Mouse (Mus musculus): Measurements from ENCODE around the gene Fyco1. TPM values are rescaled to one million over a fixed set of nuclear protein-coding genes. Genes with fewer than 3 reads are reported as not detected.
"Not testable (repeated sequence)": the region's sequence is repeated elsewhere in the genome, so short reads cannot be mapped to it uniquely, and the experiment has no call there.

Fyco1 gene
- polyA plus RNA-seq, 1 experiment from 2014 or later: 8.5 TPM

DNA sequence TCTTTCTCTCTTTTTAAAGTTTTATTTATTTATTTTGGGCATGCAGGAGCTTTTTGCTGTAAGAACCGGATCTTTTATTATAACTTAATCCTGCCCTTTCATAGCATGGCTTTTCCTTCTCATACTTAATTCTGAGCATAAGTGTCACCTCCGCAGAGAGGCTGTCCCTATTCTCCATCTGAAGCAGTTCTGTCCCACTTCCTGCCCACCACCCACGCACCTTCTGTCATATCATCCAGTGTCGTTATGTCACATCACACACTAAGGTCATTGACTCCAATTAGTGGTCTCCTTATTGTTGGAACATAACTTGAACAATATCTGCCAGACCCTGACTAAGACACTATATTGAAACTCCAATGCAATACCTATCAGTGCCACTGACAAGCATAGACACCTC lies 93.1 kb downstream of the Fyco1 start:
- no peaks in the 10 kb centered on the region for H3K36me3 ChIP-seq
- DNase-seq (ENCODE audit: low spot score): no peak
- no peaks in the 10 kb centered on the region for H3K9me3 ChIP-seq
- H3K4me1 ChIP-seq (replicated peaks): no peaks in the 10 kb centered on the region
- 88% methylated on average over 4 of the region's 4 CpGs for WGBS
- H3K27ac ChIP-seq: no peak overlapping the region
- no peak overlapping the region for H3K4me3 ChIP-seq
- no peaks in the 10 kb centered on the region for H3K27me3 ChIP-seq (ENCODE audit: insufficient read depth, poor library complexity, severe bottlenecking)

DNA sequence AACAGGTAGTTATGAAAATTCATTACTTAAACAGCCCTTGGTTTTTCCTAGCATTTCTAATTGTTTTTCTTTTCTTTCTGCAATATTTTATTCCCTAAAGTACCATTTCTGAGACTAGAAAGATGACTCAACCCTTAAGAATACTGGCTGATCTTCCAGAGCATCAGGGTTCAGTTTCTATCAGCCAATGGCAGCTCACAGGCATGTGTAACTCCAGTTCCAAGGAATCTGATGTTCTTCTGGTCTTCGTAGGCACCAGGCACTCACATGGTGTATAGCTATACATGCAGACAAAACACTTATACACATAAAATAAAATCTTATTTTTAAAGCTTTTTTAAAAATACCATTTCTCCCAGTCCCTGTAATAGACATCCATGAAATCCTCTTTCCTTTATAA lies 93.5 kb downstream of the Fyco1 start:
- WGBS: 87% methylated on average over 1 of the region's 1 CpGs
- no peak for DNase-seq (ENCODE audit: low spot score)
- Histone ChIP-seq H3K27me3 (ENCODE audit: insufficient read depth, poor library complexity, severe bottlenecking) (no peaks in the 10 kb centered on the region), H3K27ac (no peak overlapping the region), H3K4me3 (no peak overlapping the region), H3K9me3 (no peaks in the 10 kb centered on the region), H3K36me3 (no peaks in the 10 kb centered on the region), H3K4me1 (replicated peaks) (no peaks in the 10 kb centered on the region)

DNA sequence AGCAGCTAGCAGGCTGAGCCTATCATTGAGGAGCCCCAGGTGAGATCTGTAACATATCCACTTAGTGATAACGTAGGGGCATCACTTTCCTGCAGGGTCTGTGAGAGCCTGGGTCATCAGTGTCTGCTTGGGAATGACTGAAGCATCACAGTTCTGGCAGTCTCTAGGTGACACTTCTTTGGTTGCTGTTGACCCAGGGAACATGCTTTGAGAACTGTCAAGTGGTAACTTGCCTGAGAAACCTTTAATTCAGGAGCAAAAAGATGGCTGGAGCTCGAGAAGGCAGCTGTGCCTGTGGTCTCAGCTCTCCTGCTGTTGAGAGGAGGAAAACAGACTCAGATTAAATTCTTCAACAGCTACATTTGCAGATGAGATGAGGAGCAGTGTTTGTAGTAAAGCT lies 94.4 kb downstream of the Fyco1 start:
- no peak overlapping the region for H3K27ac ChIP-seq
- no peaks in the 10 kb centered on the region for H3K36me3 ChIP-seq
- no peaks in the 10 kb centered on the region for H3K27me3 ChIP-seq (ENCODE audit: insufficient read depth, poor library complexity, severe bottlenecking)
- H3K9me3 ChIP-seq: no peaks in the 10 kb centered on the region
- no peak for DNase-seq (ENCODE audit: low spot score)
- no peaks in the 10 kb centered on the region for H3K4me1 ChIP-seq (replicated peaks)
- 62% methylated on average over 2 of the region's 2 CpGs for WGBS
- no peak overlapping the region for H3K4me3 ChIP-seq

DNA sequence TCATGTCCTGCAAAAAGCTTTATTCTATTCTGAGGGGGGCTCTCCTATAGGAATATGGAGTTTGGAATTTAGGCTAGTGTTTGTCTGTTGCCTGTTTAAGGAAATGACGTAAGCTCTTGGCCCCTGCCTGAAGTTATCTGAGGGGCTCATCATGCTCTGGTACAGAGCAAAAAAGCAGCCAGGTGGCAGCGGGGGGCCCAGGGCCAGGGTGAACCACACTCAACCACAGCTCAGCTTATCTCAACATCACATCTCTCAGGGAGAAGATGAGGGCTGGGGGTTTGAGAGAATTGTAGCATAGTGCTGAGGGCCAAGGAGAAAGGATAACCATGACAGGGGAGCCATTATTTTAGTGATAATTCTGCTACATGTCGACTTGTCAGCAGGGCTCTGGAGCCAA lies 94.9 kb downstream of the Fyco1 start:
- H3K4me1 ChIP-seq (replicated peaks): no peaks in the 10 kb centered on the region
- H3K9me3 ChIP-seq: no peaks in the 10 kb centered on the region
- no peaks in the 10 kb centered on the region for H3K36me3 ChIP-seq
- WGBS: 84% methylated on average over 3 of the region's 3 CpGs
- H3K27ac ChIP-seq: no peak overlapping the region
- no peak for DNase-seq (ENCODE audit: low spot score)
- no peaks in the 10 kb centered on the region for H3K27me3 ChIP-seq (ENCODE audit: insufficient read depth, poor library complexity, severe bottlenecking)
- H3K4me3 ChIP-seq: no peak overlapping the region

DNA sequence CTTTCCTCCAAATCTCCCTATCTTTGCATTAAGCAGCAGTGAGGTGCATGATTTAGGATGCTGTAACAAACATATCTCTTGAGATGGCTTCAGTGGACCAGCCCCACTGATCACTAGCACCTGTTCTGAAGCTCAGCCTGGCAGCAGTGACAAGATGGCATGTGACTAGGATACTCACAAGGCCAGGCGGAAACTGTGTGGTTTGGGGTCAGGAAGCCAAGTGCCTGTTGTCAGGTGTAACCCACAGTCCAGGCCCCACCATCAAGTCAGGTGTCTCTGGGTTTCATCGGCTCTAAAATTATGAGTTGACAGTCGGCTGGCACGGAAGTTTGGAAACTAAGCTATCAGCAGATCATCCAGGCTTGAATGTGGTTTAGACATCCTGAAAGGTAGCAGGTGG lies 97.4 kb downstream of the Fyco1 start:
- Histone ChIP-seq H3K4me1 (replicated peaks) (no peaks in the 10 kb centered on the region), H3K27me3 (ENCODE audit: insufficient read depth, poor library complexity, severe bottlenecking) (no peaks in the 10 kb centered on the region), H3K9me3 (no peaks in the 10 kb centered on the region), H3K27ac (no peak overlapping the region), H3K36me3 (no peaks in the 10 kb centered on the region), H3K4me3 (no peak overlapping the region)
- DNase-seq (ENCODE audit: low spot score): no peak
- WGBS: 94% methylated on average over 4 of the region's 4 CpGs

DNA sequence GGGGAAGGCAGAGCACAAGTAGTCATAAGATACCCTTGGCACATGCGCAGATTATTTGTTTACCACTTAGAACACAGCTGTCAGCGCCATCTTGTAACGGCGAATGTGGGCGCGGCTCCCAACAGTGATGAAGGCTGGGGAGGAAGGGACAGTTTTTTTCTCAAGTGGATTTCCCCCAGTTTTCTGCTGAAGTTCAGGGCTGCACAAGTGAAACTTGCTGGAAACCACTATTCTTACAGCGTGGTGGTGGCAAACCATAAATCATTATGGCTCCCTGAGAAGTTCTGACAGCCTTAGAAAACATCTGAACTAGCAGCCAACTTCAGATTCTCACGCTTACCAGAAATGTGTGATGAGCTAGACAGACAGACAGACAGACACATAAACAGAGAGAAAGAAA lies 102.0 kb downstream of the Fyco1 start:
- 93% methylated on average over 8 of the region's 8 CpGs for WGBS
- H3K4me1 ChIP-seq (replicated peaks); H3K27ac ChIP-seq; DNase-seq (ENCODE audit: low spot score); H3K36me3 ChIP-seq; H3K4me3 ChIP-seq; H3K27me3 ChIP-seq (ENCODE audit: insufficient read depth, poor library complexity, severe bottlenecking); H3K9me3 ChIP-seq: not testable (repeated sequence)

DNA sequence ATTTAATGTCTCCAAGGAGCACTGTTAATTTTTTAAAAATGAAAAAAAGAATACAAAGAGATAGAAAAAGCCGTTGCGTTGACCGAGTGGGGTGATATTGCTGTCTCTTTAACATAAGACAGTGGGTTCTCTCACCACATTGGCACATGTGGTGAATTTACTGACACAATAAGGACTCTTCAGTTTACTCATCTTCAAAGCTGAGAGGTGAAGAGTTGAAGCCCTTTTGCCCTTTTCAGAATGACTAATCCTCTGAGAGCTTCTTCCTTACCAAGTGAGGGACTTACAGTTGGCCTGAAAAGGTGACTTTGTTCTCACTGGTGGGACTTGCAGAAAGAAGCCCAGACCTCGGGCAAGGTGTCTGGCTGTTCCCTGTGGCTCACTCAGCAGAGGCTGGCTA lies 110.9 kb downstream of the Fyco1 start:
- H3K4me1 ChIP-seq (replicated peaks): no peaks in the 10 kb centered on the region
- H3K27me3 ChIP-seq (ENCODE audit: insufficient read depth, poor library complexity, severe bottlenecking): no peaks in the 10 kb centered on the region
- WGBS: 87% methylated on average over 4 of the region's 4 CpGs
- no peaks in the 10 kb centered on the region for H3K36me3 ChIP-seq
- H3K4me3 ChIP-seq: no peak overlapping the region
- no peak overlapping the region for H3K27ac ChIP-seq
- DNase-seq (ENCODE audit: low spot score): no peak
- no peaks in the 10 kb centered on the region for H3K9me3 ChIP-seq

Other genes with a start within 250 kb of the Fyco1 start
- gene Slc6a20b, start 219.3 kb downstream of the Fyco1 start, polyA plus RNA-seq (2016; fragmentation: Nextera tagmentation; extraction: Ambion mirVana): 0.14 and 0.34 TPM in 2 replicates
- gene Ccr9, start 173.5 kb downstream of the Fyco1 start, polyA plus RNA-seq (2016; fragmentation: Nextera tagmentation; extraction: Ambion mirVana): 0.04 and 0.09 TPM in 2 replicates
- gene Slc6a20a, start 173.0 kb downstream of the Fyco1 start, polyA plus RNA-seq (2016; fragmentation: Nextera tagmentation; extraction: Ambion mirVana): 0.63 and 0.85 TPM in 2 replicates
- gene Lztfl1, start 134.2 kb downstream of the Fyco1 start, polyA plus RNA-seq (2016; fragmentation: Nextera tagmentation; extraction: Ambion mirVana): 36.6 and 39.0 TPM in 2 replicates
- gene Cxcr6, start 45.4 kb downstream of the Fyco1 start, polyA plus RNA-seq (2016; fragmentation: Nextera tagmentation; extraction: Ambion mirVana): 0.09 TPM in 1 of 2 replicates, not detected in the other
- 0.05 TPM in 1 of 2 replicates, not detected in the other for gene Xcr1, start 10.1 kb upstream of the Fyco1 start, polyA plus RNA-seq (2016; fragmentation: Nextera tagmentation; extraction: Ambion mirVana)
- gene Ccr1, start 116.8 kb upstream of the Fyco1 start, polyA plus RNA-seq (2016; fragmentation: Nextera tagmentation; extraction: Ambion mirVana): 0.90 and 1.0 TPM in 2 replicates
- gene Ccr1l1, start 126.5 kb upstream of the Fyco1 start, polyA plus RNA-seq (2016; fragmentation: Nextera tagmentation; extraction: Ambion mirVana): not detected in 2 replicates
- not detected in 2 replicates for gene Ccr3, start 170.1 kb upstream of the Fyco1 start, polyA plus RNA-seq (2016; fragmentation: Nextera tagmentation; extraction: Ambion mirVana)

Data from hindbrain, embryonic 10.5 days (tissue).